Mouse (Mus musculus) spleen, postnatal 36 days (tissue): Measurements from ENCODE around the gene Akap10.
A peak's percentile ranks its signal among the peaks of the same experiment; 100 is the strongest.
"Not testable (repeated sequence)": the region's sequence is repeated elsewhere in the genome, so short reads cannot be mapped to it uniquely, and the experiment has no call there.

Source experiments
- DNase-seq, 2 experiments: peaks; one replicate each; pipeline ENCODE4 v3.0.0; 2022; ENCODE audit warnings: low spot score in 2 of 2, mixed read lengths in 1 of 2

Akap10 gene

GRCm38 (mm10) chr11:61930098-61930517, at the start of gene Akap10:
TSS of gene Akap10 (minus strand) at chr11:61930252.
- DNase-seq, result peak; percentile 94 to 97

- DNase-seq, result peak; percentile 30 to 53
Observed at GRCm38 (mm10) chr11:61975783-61976182, 45.7 kb upstream of the Akap10 start.

DNA sequence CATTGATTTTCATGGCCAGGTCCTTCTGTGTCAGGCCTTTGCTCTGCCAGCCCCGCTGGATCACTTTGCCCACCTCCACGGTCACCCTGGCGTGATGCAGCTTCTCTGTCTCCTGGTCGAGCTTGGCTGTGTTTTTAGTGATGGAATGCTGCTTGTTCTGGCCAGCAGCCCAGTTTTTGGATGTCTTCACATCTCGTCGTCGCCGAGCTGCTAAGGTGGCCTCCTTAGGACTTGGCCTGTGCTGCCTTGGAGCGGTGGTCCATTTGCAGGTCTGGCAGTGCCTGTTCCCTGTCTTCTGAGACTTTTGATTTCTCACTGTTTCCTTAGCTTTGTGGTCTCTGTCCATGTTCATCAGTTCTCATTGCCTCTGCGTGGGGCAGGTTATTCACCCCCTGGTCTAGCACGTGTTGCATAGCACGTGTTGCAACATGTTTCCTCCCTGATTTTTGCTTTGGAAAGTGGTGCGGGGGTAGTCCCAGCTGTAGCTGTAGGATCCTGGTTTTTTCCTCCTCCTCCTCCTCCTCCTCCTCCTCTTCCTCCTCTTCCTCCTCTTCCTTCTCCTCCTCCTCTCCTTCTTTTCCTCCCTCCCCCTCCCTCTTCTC, 44.2 kb upstream of the Akap10 start:
- no peak for DNase-seq

DNA sequence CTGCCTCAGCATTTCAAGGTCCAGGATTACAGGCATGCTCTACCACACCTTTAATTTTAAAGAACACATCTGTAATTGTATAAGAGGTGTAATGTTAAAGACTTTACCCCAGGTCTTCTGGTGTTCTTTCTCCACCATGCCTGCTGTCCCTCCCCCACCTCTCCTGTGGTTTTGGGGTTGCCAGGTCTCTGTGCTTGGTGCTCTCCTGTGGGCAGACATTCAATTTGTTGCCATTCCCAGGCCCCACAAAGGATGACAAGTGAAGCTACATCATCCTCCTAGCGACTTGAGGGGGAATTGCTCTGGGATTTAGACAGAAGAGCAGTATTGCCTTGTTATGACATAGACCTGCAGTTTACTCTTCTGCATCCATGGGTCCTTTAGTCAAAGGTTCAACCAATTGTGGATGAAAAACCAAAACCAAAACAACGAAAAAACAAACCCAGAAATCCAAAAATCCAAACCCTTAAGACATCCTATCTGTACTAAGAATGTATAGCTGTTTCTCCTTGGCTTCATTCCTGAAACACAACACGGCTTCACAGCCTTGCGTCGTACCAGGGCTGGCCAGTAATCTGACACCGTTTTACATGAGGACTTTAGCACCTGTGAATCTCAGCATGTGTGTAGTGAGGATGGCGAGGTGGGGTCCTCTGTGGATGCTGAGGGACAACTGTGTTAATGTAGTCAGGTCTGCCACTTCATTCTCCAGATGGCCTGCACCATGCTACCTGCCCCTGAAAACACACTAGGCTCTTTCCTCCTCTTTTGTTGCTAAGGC, 41.6 kb upstream of the Akap10 start:
- no peak for DNase-seq

GRCm38 (mm10) chr11:61970901-61971300, 40.8 kb upstream of the Akap10 start:
- DNase-seq, result no peak

- DNase-seq, result peak in 1 of 2 experiments; percentile 43
Observed at GRCm38 (mm10) chr11:61968875-61969274, 38.8 kb upstream of the Akap10 start.

- no peak for DNase-seq
Observed at GRCm38 (mm10) chr11:61967034-61967433, 37.0 kb upstream of the Akap10 start.

DNA sequence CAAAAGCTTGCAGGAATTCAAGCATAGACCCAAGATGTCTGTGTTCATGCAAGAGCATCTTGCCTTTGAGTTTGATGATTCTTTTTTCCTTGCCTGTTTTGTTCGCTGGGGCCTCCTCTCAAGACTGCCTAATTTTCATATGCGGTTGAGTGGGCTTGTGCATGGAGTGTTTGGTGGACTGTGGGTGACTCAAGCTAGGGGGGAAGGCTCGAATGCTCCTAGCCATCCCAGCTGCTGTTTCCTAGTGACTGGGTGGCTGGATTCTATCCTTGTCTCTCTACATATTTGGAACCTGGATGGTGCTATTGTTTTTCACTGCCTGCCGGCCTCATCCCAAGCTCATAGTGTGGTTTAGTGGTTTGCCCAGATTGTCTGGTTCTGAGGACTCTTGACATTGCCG, 34.6 kb upstream of the Akap10 start:
- DNase-seq, result no peak

- no peak for DNase-seq
Observed at GRCm38 (mm10) chr11:61963193-61963592, 33.1 kb upstream of the Akap10 start.

DNA sequence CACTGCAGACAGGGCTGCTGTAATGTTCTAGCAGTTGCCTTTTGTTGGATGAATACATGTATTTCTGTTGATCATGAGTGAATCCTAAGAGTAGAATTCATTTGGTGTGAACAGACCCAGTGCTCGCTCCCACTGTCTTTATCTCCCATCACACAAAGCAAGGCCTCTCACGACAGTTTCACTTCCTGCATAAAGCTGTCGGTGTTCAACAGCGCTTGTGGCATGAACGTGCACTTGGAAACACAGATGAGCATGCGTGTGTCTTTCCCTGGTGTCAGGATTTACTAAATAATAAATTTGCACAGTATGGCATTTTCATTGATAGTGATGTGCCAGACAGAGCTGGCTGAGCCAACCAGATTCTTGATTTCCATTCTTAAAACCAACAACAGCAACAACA, 32.6 kb upstream of the Akap10 start:
- DNase-seq, result no peak

DNA sequence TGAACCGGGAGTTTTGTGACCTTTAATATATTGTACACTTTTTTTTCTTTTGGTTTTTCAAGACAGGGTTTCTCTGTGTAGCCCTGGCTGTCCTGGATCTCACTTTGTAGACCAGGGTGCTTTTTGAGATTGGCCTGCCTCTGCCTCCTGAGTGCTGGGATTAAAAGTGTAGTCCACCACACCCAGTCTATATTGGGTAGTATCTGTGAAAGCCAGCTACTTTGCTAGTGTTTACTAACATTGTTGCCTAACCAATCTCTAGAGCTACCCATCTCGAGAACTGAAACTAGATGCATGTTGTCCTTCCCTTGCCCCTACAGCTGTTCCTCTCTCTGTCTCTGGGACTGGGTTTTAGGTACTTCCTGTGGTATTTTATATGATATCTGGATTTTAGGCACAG, 30.0 kb upstream of the Akap10 start:
- DNase-seq, result peak in 1 of 2 experiments; percentile 24

DNA sequence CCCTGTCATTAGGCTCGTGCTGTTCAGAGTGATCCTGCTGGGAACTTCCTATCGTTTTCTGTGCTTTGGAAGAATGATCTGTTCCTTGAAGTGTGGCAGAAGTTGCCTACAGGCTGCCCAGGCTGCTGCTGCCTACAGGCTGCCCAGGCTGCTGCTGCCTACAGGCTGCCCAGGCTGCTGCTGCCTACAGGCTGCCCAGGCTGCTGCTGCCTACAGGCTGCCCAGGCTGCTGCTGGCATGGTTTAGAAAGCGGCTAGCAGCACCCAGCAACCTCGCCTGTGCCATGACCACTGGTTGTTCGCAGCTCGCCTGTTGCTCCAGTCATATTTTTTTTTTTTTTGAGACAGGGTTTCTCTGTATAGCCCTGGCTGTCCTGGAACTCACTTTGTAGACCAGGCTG, 28.7 kb upstream of the Akap10 start:
- DNase-seq, result not testable (repeated sequence)

DNA sequence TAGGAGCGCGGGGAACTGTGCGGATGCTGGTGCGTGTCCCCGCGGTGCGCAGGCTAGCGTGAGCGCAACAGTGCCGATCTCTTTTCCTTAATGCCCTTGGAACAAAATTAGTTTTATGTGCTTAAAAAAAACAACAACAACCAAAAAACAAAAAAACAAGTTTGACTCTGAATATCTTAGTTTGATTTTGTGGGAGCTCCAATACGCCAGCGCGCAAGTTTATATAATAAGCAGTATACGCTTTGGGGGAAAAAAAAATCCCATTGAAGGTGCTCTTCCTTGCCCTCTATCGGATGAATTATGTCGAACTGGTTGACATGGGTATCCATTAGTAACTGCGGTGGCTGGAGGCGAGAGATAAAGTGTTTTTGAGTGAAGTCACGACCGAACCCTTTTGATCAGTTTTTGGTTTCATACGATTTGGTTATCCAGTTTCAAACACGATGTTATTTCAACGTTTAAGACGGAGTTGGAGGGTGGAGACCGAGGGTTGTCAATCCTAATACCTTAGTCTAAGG, 27.3 kb upstream of the Akap10 start:
- DNase-seq, result peak; percentile 54 to 82

GRCm38 (mm10) chr11:61956572-61957295, 26.7 kb upstream of the Akap10 start, which contains the start of gene Specc1:
TSS of gene Specc1 (plus strand) at chr11:61956763.
- DNase-seq, result peak; percentile 78 to 86

- DNase-seq, result no peak
Observed at GRCm38 (mm10) chr11:61955951-61956350, 25.9 kb upstream of the Akap10 start.

GRCm38 (mm10) chr11:61955136-61955535, 25.1 kb upstream of the Akap10 start:
- no peak for DNase-seq

DNA sequence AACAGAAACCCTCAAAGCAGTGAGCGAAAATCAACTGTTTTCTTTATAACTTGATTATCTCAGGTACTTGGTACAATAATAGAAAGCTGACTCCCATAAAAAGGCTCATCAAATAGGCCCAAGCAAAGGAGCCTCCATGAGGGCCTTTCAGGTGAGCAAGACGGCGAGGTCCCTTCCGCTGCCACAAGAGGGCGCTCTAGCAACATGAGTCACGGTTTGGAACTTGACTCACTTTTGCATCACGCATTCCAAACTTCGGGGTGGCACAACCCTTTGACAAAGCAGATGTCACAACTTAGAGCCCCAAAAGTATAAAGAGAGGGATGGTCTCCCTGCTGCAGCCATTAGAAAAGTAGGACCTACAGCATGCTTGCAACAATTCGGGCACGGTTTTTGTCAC, 20.6 kb upstream of the Akap10 start:
- DNase-seq, result peak; percentile 56 to 71

GRCm38 (mm10) chr11:61949315-61949714, 19.3 kb upstream of the Akap10 start:
- DNase-seq, result no peak

DNA sequence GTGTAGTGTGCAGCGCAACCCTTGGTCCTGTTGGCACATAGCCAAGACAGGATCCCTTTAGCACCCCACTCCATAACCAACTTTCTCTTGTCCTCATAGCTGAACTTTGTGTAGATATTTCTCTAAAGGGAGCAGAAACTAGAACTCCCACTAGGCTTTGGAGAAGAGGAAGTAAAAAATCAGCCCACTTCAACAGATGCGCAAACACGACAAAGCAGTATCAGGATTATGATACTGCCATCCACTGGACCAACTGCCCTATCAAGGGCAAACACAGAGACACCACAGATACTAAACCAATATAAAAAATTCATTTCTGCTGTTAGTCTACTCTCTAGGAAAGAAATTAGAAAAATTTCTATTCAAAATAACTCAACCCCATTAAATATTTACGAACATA, 16.6 kb upstream of the Akap10 start:
- no peak for DNase-seq

- no peak for DNase-seq
Observed at GRCm38 (mm10) chr11:61944417-61944816, 14.4 kb upstream of the Akap10 start.

- no peak for DNase-seq
Observed at GRCm38 (mm10) chr11:61942903-61943302, 12.9 kb upstream of the Akap10 start.

DNA sequence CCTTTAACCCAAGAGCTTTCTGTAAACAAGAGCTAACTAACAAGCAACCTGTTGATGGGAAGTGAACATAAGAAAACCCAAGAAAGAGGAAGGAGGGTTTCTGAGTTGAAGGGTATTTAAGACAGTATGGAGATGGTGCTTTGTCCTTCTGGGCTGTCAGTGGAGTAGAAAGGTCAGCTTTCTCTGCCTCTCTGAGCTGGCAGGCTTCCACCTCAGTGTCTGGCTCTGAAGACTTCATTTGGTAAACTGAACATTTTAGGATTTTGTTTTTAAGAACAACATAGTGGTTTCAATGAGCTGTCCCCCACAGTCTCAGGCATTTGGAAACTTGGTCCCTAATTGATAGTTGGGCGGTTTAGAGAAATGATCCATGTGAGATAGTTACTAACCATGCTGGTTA, 7.7 kb upstream of the Akap10 start:
- no peak for DNase-seq
